Mouse (Mus musculus) intestine, embryonic 14.5 days (tissue): ENCODE data around the gene Slc30a1. TPM values are rescaled to one million over a fixed set of nuclear protein-coding genes. Genes with fewer than 3 reads are reported as not detected.

Experiments
- ATAC-seq: fragments of 200-750 bp; cut with Nextera tagmentation; replicated peaks from 2 replicates; pipeline ENCODE4 v1.8.0; 2017; ENCODE audit warnings: low read depth, moderate number of reproducible peaks, moderate TSS enrichment, moderate library complexity; ENCODE audit not compliant: low FRiP score, low TSS enrichment
- DNase-seq: peaks from one replicate; pipeline ENCODE4 v3.0.0-alpha.2; 2018; ENCODE audit warnings: low spot score
- H3K27ac ChIP-seq: fragments of 300-500 bp; sonication (generic); 2 replicates; pipeline ENCODE4 v1.5.1; 2014; ENCODE audit warnings: low read depth, mild to moderate bottlenecking, control low read depth
- H3K27me3 ChIP-seq: fragments of 300-500 bp; sonication (generic); replicated peaks from 2 replicates; pipeline ENCODE4 v1.6.1; 2014; ENCODE audit warnings: low read length, control low read depth; ENCODE audit not compliant: control insufficient read depth, insufficient read depth
- H3K36me3 ChIP-seq: fragments of 300-500 bp; sonication (generic); 2 replicates; pipeline ENCODE4 v1.6.1; 2014; ENCODE audit warnings: low read length, control low read depth; ENCODE audit not compliant: control insufficient read depth, insufficient read depth
- H3K4me1 ChIP-seq: fragments of 300-500 bp; sonication (generic); replicated peaks from 2 replicates; pipeline ENCODE4 v1.6.1; 2014; ENCODE audit warnings: low read length, control low read depth, mixed read lengths; ENCODE audit not compliant: control insufficient read depth, insufficient read depth
- H3K4me2 ChIP-seq: fragments of 300-500 bp; sonication (generic); 2 replicates; pipeline ENCODE4 v1.6.1; 2014; ENCODE audit warnings: low read length
- H3K4me3 ChIP-seq: fragments of 300-500 bp; sonication (generic); 2 replicates; pipeline ENCODE4 v1.5.1; 2014; ENCODE audit warnings: low read depth, low read length, control low read depth, mixed read lengths
- H3K9ac ChIP-seq: fragments of 300-500 bp; sonication (generic); 2 replicates; pipeline ENCODE4 v1.6.1; 2014; ENCODE audit warnings: mild to moderate bottlenecking, low read length
- H3K9me3 ChIP-seq: fragments of 300-500 bp; sonication (generic); 2 replicates; pipeline ENCODE4 v1.6.1; 2016; ENCODE audit warnings: low read length, control low read depth; ENCODE audit not compliant: control insufficient read depth
- WGBS: fragments of 180-500 bp; shearing (Covaris S2); extraction: QIAGEN DNeasy Blood & Tissue Kit; methylation state at CpG from one replicate; pipeline ENCODE4 v1.1.7; 2014; 5-methylcytosine and 5-hydroxymethylcytosine counted together
- polyA plus RNA-seq: library from polyadenylated mRNA; unstranded; fragments of >200 nt; fragmentation: Nextera tagmentation; extraction: Ambion mirVana; gene quantifications from 2 replicates; pipeline ENCODE4 v1.2.1, GENCODE M21; 2014

Slc30a1 gene
- polyA plus RNA-seq, 1 experiment from 2014 or later, result 2.0 TPM

DNA sequence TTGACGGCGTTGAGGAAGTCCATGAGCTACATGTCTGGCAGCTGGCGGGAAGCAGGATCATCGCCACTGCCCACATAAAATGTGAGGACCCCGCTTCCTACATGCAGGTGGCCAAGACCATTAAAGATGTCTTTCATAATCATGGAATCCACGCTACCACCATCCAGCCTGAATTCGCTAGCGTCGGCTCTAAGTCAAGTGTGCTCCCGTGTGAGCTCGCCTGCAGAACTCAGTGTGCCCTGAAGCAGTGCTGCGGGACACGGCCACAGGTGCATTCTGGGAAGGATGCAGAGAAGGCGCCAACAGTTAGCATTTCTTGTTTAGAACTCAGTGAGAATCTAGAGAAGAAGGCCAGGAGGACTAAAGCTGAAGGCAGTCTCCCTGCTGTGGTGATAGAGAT is 2.7 kb downstream of the Slc30a1 start:
- Histone ChIP-seq H3K9me3 (no peaks in the 10 kb centered on the region), H3K27ac (no peak overlapping the region), H3K36me3 (peaks cover 18% of the 10 kb centered on the region), H3K4me3 (no peak overlapping the region), H3K4me1 (peaks cover 31% of the 10 kb centered on the region), H3K9ac (no peak overlapping the region), H3K27me3 (no peaks in the 10 kb centered on the region), H3K4me2 (peak overlapping the region; percentile 14; the same call in 1 of the 2 replicates)
- WGBS, result 93% methylated on average over 14 of the region's 14 CpGs
- DNase-seq, result no peak
- no peak for ATAC-seq

DNA sequence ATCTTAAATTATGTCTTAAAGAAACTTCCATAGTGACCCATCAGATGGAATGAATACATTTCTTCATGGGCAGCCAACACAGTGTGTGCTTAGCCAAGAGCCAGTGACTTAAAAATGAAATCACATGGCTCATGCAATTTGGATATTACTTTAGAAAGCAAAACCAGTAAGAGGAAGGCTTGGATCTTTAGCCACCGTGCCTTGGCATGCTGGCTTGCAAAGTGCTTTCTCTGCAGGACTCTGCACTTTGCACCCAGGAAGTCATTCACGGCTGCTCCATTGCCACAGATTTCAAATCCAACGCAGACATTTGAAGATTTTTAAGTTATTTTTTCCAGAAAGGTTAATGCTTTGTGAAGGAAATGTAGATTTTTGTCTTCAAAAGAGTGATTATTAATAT is 4.1 kb downstream of the Slc30a1 start:
- no peaks in the 10 kb centered on the region for H3K27me3 ChIP-seq
- no peak overlapping the region for H3K9ac ChIP-seq
- peaks cover 18% of the 10 kb centered on the region for H3K36me3 ChIP-seq
- DNase-seq, result no peak
- H3K4me3 ChIP-seq, result no peak overlapping the region
- H3K4me1 ChIP-seq, result peaks cover 29% of the 10 kb centered on the region
- no peak overlapping the region for H3K27ac ChIP-seq
- peak overlapping the region; percentile 0; the same call in 1 of the 2 replicates for H3K4me2 ChIP-seq
- no peak for ATAC-seq
- H3K9me3 ChIP-seq, result no peaks in the 10 kb centered on the region
- 59% methylated on average over 3 of the region's 3 CpGs for WGBS

DNA sequence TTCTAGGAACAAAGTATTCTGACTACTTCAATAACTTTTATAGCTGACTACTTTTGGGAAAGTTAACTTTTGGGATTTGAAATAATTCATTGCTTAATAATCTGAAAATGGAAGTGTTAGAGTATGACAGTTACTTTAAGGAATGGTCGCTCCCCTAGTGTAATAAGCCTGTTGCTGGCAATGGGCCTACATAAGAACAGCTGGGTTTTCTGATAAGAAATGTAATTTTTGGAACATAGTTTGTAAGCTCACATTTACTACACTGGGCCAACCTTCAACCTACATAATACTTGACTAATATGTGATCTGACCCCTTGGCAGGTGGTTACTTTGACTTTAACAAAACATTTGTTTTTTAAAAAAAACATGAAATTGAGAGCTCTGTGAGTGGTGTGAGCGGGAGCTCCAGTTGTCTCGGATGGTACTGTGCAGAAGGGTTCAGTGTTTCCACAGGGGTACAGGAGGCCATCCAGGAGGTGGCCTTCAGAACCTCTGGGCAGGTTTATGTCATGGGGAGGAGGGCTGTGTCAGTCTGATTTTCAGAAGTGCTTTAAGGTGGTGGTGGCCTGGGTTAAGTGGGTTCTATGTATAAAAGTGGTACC is 4.6 kb downstream of the Slc30a1 start:
- Histone ChIP-seq H3K9me3 (no peaks in the 10 kb centered on the region), H3K27me3 (no peaks in the 10 kb centered on the region), H3K27ac (no peak overlapping the region), H3K4me2 (peak overlapping the region; percentile 20), H3K4me3 (no peak overlapping the region), H3K4me1 (peaks cover 27% of the 10 kb centered on the region), H3K36me3 (peaks cover 18% of the 10 kb centered on the region), H3K9ac (no peak overlapping the region)
- ATAC-seq (no peak), DNase-seq (no peak)
- WGBS, result 81% methylated on average over 3 of the region's 3 CpGs

DNA sequence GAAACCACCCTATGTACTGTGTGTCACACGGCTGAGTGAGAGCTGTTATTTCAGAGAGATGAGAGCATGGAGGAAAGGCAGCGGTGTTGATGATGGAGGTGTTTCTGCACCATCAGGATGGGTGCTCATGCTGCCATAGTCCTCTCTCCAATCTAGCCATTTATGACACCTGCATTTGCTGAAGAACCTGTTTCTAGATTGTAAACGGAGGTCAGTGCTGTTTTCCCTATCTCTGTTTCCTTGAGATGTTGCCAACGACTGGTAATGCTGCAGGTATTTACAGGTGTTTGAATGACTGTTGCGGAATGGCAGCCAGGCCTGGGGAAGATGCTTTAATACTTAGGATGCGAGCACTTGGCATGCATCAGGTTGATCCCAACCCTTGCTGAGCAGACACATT is 8.1 kb downstream of the Slc30a1 start:
- 74% methylated on average over 6 of the region's 6 CpGs for WGBS
- Histone ChIP-seq H3K4me1 (peaks cover 10% of the 10 kb centered on the region; the same call in 1 of the 2 replicates), H3K27me3 (no peaks in the 10 kb centered on the region), H3K9me3 (no peaks in the 10 kb centered on the region), H3K36me3 (peaks cover 9% of the 10 kb centered on the region), H3K27ac (no peak overlapping the region), H3K4me3 (no peak overlapping the region), H3K4me2 (no peak overlapping the region), H3K9ac (no peak overlapping the region)
- no peak for DNase-seq
- ATAC-seq, result no peak

DNA sequence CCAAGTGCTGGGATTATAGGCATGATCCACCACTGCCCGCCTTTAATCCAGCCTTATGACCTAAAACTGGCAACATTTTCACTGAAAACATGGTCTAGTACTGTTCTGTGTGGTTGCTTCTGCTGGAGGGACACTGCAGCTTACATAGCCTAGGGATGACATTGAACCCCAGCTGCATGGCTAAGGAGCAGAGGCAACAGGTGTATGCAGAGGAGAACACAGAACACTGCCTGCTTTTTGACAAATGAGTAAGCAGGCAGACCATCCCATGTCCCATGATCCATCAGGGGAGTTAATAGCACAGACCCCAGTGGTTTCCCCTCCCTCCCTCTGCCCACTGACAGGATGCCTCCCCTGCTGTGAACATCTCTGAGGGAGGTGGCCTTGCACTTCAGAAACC is 9.0 kb downstream of the Slc30a1 start:
- Histone ChIP-seq H3K36me3 (peaks cover 5% of the 10 kb centered on the region; the same call in 1 of the 2 replicates), H3K27me3 (no peaks in the 10 kb centered on the region), H3K9ac (no peak overlapping the region), H3K9me3 (no peaks in the 10 kb centered on the region), H3K4me1 (peaks cover 8% of the 10 kb centered on the region; the same call in 1 of the 2 replicates), H3K27ac (no peak overlapping the region), H3K4me2 (no peak overlapping the region), H3K4me3 (no peak overlapping the region)
- 81% methylated on average over 1 of the region's 1 CpGs for WGBS
- DNase-seq (no peak), ATAC-seq (no peak)

DNA sequence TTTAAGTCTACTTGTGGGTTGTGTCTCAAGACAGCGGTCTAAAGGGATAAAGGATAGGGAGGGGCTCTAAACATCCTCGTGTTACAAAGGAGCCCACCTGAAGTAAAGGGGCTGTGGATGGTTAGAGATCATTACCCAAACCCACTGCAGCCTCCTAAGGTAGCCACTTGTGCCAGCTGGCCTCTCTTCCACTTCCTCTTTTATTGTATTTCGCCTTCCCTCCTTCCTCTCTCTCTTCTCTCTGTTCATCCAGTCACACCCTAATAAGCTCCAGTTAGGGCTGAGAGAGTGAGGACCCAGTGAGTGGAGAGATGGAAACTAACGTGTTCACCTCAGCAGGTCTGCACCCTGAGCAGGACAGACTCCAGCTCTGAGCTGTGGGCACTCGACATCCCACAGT is 10.3 kb downstream of the Slc30a1 start:
- no peaks in the 10 kb centered on the region; the same call in 1 of the 2 replicates for H3K4me1 ChIP-seq
- H3K9ac ChIP-seq, result no peak overlapping the region
- 73% methylated on average over 5 of the region's 5 CpGs for WGBS
- H3K27me3 ChIP-seq, result no peaks in the 10 kb centered on the region
- DNase-seq (no peak), ATAC-seq (no peak)
- no peak overlapping the region for H3K4me2 ChIP-seq
- no peaks in the 10 kb centered on the region for H3K36me3 ChIP-seq
- H3K27ac ChIP-seq, result no peak overlapping the region
- peaks cover 6% of the 10 kb centered on the region; the same call in 1 of the 2 replicates for H3K9me3 ChIP-seq
- no peak overlapping the region for H3K4me3 ChIP-seq

DNA sequence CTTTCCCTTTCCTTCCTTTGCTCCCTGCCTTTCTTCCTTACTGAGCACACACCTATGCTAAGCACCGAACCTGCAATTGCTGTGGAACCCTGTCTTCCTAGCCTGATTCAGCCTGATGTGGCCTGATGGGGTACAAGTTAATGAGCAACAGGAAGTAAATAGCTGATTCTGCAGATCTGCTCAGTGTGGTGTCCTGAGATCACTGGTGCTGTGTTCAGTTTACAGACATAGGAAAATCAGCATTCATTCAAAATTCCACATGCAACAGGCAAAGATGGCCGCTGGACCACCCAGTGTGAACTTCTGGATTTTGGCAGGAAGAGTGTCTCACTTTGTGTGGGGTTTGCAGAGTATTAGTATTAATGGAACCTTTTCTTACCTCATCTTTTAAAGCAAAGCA is 12.8 kb downstream of the Slc30a1 start:
- 69% methylated on average over 2 of the region's 2 CpGs for WGBS
- ATAC-seq (no peak), DNase-seq (no peak)
- Histone ChIP-seq H3K36me3 (no peaks in the 10 kb centered on the region), H3K9ac (no peak overlapping the region), H3K9me3 (peaks cover 6% of the 10 kb centered on the region; the same call in 1 of the 2 replicates), H3K4me1 (no peaks in the 10 kb centered on the region), H3K27me3 (no peaks in the 10 kb centered on the region), H3K4me3 (no peak overlapping the region), H3K4me2 (no peak overlapping the region), H3K27ac (no peak overlapping the region)

DNA sequence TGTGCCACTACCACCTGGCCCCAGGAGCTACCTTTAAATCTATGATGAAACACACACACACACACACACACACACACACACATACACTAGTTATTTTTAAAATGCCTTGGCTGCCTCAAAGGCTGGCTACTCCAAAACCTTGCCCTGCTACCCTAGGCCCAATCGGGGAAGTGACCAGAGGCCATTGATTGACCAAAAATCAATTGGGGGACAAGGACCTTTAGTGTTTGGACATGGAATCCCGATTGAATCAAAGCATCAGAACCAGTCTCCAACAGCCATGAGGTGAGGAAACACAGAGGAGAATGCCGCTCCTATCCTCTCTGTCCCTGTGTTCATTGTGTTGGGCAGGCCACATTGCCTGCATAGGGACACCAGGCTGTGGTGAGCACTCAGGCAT is 15.1 kb downstream of the Slc30a1 start:
- H3K27me3 ChIP-seq, result no peaks in the 10 kb centered on the region
- no peak overlapping the region for H3K27ac ChIP-seq
- DNase-seq, result no peak
- H3K4me2 ChIP-seq, result no peak overlapping the region
- H3K4me1 ChIP-seq, result no peaks in the 10 kb centered on the region
- no peaks in the 10 kb centered on the region for H3K36me3 ChIP-seq
- 91% methylated on average over 3 of the region's 3 CpGs for WGBS
- ATAC-seq, result no peak
- H3K9me3 ChIP-seq, result peaks cover 6% of the 10 kb centered on the region; the same call in 1 of the 2 replicates
- no peak overlapping the region for H3K4me3 ChIP-seq
- H3K9ac ChIP-seq, result no peak overlapping the region

DNA sequence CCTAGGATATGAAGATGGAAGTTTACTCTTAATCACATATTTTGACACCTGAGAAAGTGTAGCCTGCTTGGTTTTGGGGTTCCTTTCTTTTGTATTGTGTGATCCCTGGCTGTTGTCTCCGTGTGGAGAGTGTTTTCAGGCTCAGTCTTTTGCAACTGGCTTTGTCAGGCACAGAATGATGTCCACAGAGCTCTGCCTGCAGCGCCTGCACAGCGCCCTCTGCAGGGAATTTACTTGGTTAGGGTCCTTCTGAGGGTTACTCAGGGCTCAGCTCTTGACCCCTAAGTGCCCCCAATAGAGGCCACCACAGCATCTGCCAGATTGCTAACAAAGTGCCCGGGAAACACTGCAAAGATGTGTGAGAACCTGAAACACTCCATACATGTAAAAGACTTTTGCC is 18.9 kb downstream of the Slc30a1 start:
- Histone ChIP-seq H3K36me3 (no peaks in the 10 kb centered on the region), H3K27ac (no peak overlapping the region), H3K4me2 (no peak overlapping the region), H3K4me3 (no peak overlapping the region), H3K9me3 (peaks cover 6% of the 10 kb centered on the region; the same call in 1 of the 2 replicates), H3K9ac (no peak overlapping the region), H3K27me3 (no peaks in the 10 kb centered on the region), H3K4me1 (0 out of 2 replicates have a peak, but pooled peaks cover 3% of the 10 kb centered on the region)
- ATAC-seq (no peak), DNase-seq (no peak)
- WGBS, result 58% methylated on average over 4 of the region's 4 CpGs
